Mouse (Mus musculus): ENCODE data around the gene Enpp5. TPM values are rescaled to one million over a fixed set of nuclear protein-coding genes. Genes with fewer than 3 reads are reported as not detected.

Gene Enpp5
- total RNA-seq (2021) = 100 to 1,000 TPM; 105 to 109 TPM

GRCm38 (mm10) chr17:44078631-44079350, at the start of gene Enpp5:
TSS of gene Enpp5 (plus strand) at chr17:44078813.
- intact Hi-C loops (cut with DNase I) = loop anchor here (5.0 kb wide), 1 partner anchor 39 kb away; no protein-coding TSS in a partner anchor
- peak; percentile 89 for DNase-seq

DNA sequence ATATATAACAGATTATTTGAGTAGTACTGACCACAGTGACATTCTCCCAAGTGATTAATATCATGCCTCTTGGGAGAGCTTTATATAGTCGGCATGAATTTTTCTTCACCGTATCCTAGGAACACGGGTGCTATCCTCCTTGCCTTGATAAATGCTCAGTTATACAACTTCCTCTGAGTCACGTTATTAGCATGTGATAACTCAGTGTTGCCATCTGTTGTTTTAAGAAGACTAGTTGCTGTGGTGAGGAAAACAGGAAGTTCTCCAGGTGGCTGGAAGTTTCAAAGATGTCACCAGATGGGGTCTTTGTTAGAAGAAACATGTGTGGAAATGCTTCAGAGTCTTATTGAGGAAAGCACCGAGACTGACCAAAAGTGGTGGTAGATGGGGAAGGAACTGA, 49.0 kb upstream of the Enpp5 start:
- no peak for DNase-seq
- intact Hi-C loops (cut with DNase I) = no loop called here

GRCm38 (mm10) chr17:44030776-44031587, 47.6 kb upstream of the Enpp5 start:
- intact Hi-C loops (cut with DNase I) = no loop called here
- DNase-seq = no peak

DNA sequence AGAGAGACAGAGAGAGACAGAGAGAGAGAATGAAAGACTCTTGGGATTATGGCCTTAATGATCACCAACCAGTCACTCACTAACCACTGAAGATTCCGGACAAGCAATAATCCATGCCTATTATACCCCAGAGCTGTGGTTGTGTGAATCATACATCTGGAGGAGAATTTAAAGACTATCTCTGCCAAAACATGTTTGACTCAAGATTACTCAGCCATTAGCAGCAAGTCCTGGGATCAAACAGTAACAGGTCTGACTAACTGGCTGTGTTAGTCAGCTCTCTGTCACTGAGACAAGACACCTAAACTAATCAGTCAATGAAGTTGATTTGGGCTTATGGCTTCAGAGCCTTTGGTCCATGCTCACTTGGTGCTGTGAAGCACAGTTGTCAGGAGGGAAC, 43.6 kb upstream of the Enpp5 start:
- no peak for DNase-seq
- intact Hi-C loops (cut with DNase I) = loop anchor here (5.0 kb wide), 1 partner anchor 153 kb away; no protein-coding TSS in a partner anchor

DNA sequence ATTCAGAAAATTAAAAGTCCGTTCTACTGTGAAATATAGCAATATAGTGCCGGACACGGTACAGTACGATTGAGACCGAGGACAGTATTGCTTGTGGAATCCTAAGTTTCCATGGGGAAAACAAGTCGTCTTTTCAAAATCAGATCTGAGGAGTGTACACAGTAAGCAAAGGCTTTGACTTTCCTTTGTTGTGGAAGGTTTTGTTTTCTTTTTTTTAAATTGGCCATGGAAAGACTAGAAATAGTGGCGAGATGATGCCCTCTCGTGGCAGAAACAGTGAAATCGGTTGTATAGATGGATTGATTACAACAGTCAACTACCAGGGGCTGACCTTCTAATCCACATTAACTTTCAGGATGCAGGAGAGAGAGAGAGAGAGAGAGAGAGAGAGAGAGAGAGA, 40.0 kb upstream of the Enpp5 start:
- intact Hi-C loops (cut with DNase I) = loop anchor here (5.0 kb wide), 1 partner anchor 156 kb away; no protein-coding TSS in a partner anchor

DNA sequence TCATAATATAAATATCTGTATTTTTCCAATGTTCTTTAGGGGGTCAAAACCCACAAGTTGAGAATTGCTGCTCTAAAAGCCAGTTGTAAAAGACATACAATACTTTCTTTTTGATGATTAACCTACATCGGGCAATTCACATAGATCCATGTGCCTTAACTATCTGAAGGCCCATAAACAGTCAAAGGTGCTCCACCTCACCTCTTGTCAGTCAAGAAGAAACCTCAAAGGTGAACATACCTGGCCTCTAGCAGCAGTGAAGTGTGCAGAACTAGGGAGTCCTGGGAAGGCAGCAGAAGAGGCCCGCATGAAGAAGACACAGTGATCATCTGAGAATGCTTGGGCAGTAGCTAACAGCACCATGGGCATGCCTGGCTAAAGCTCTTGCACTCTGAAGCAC, 38.2 kb upstream of the Enpp5 start:
- intact Hi-C loops (cut with DNase I) = no loop called here
- no peak for DNase-seq

More for the DNA sequence above, 40.0 kb upstream of the Enpp5 start:
- peak; percentile 64 for DNase-seq

DNA sequence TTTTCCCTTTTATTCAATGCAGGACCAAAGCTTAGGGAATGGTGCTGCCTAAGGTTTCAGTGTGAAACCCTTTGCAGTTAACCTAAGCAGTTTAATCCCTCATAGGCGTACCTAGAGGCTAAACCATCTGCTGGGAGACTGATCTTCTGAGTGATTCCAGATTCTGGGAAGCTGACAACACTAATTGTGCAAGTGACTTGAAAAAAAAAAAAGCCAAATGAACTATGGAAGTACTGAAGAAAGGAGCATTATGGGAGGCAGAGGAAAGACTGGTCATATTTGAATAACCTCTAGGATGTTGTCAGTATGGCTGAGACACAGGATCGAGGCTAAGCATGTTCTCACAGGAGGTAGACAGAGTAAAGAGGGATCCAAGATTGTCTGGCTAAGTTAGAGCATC, 36.3 kb upstream of the Enpp5 start:
- DNase-seq = no peak
- intact Hi-C loops (cut with DNase I) = no loop called here

DNA sequence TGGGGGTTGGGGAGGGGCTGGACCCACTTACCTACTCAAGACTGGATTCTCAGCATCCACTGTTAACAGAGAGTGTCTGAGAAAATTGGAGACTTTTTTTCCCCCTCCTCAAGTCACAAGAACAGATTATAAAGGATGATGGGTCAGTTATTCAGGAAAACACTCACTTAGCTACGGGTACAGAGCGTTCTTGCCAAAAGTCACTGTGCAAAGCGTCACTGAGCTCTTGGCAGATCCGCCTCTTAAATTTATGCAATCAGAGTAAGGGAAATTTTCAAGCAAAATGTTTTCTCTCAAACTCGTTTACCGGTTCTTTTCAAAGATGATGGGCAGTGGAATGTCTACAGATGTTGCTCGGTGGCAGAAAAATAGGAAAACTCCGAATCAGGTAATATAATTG, 35.8 kb upstream of the Enpp5 start:
- DNase-seq = no peak
- intact Hi-C loops (cut with DNase I) = no loop called here

DNA sequence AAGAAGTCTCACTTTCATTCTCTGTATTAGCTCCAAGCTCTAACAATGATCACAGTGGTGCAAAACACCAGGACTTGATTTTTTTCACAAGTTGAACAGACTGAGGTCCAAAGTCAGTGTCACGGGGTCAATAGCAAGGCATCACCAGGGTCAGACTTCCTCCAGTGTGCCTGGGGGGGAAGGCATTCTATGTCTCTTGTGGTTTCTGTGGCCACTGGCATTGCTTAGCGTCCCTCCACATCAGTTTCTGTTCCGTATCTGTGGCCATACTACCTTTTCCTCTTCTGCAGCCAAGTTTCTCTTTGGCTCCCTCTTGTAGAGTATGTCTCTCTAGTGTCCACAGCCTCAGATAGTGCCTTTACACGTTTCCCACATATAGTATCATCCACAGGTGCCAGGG, 25.2 kb upstream of the Enpp5 start:
- no peak for DNase-seq
- intact Hi-C loops (cut with DNase I) = no loop called here

GRCm38 (mm10) chr17:44057123-44057522, 21.5 kb upstream of the Enpp5 start:
- intact Hi-C loops (cut with DNase I) = no loop called here

DNA sequence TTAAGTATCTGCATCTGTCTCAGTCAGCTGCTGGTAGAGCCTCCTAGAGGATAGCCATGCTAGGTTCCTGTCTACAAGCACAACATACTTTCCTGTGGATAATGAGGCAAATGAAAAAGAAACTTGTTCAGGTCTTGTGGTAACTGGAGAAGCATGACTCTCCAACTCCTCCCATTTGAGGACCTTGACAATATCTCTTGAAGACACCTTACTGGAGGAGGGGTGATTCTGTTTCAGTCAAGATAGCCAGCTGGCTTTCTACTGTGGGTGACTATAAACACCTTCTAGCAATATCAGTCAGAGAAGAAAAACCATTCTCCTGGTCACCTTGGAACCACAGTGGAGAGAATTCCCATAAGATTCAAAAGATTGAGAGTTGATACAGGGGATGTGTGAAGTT, 20.5 kb upstream of the Enpp5 start:
- no peak for DNase-seq
- intact Hi-C loops (cut with DNase I) = no loop called here

More at GRCm38 (mm10) chr17:44057123-44057522, 21.5 kb upstream of the Enpp5 start:
- no peak for DNase-seq

DNA sequence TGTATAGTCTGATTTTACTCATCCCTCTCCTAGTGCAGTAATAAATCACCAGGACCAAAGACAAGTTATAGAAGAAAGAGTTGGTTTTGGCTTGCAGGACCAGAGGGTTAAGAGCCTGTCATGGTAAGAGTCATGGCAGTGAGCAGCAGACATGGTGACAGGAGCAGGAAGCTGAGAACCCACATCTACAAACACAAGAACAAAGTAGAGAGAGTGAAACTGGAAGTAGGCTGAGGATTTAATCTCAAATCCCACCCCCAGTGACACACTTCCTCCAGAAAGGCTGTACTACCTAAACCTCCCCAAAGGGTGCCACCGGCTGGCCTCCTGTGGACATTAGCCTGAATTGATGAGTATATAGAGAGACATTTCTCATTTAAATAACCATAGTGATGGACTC, 17.8 kb upstream of the Enpp5 start:
- no peak for DNase-seq
- intact Hi-C loops (cut with DNase I) = no loop called here

- intact Hi-C loops (cut with DNase I) = no loop called here
- no peak for DNase-seq
These were observed 17.2 kb upstream of the Enpp5 start for GRCm38 (mm10) chr17:44061289-44061890.

GRCm38 (mm10) chr17:44068876-44069275, 9.7 kb upstream of the Enpp5 start:
- DNase-seq = no peak
- intact Hi-C loops (cut with DNase I) = no loop called here

DNA sequence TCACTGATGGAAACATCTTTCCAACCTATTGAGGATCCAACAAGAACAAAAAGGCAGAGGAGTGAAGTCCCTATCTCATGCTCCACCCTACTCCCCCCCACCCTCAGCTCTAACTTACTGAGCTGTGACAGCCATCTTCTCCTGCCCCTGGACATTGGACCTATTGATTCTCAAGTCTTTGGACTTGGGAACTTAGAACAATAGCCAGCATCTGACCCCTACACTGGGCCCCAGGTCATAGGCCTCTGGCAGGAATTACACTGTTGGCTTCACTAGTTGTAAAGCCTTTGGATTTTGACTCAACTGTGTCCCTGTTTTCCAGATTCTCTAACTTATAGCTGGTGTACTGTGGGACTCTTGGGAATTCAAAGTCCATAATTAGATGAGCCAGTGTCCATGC, 6.9 kb upstream of the Enpp5 start:
- intact Hi-C loops (cut with DNase I) = no loop called here
- DNase-seq = no peak

- intact Hi-C loops (cut with DNase I) = loop anchor here (5.0 kb wide), 1 partner anchor 42 kb away; no protein-coding TSS in a partner anchor
These were observed 3.0 kb upstream of the Enpp5 start for GRCm38 (mm10) chr17:44075601-44076000.

DNA sequence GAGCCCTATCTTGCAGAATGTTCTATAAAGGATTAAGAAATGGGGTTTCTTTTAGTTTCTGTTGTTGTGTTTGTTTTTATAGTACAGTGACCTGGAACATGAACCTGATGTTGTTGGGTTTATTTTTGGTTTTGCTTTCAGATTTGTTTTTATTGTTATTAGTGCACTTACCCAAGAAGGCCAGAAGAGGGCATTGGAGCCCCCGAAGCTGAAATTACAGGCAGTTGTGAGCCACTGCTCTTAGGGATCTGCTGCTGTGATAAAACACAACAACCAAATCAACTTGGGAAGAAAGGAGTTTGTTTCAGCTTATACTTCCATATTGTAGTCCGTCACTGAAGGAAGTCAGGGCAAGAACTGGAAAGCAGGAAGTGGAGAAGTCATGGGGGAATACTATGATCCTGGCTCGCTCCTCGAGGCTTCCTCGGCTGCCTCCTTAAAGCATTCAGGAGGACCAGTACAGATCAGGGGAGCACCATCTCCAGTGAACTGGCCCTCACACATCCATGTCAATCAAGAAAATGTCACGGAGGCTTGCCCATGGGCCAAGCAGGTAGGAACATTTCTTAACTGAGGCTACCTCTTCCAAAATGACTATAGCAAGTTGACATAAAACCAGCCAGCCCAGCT, 2.4 kb upstream of the Enpp5 start:
- DNase-seq = peak; percentile 6
- intact Hi-C loops (cut with DNase I) = loop anchor here (5.0 kb wide), 1 partner anchor 41 kb away; no protein-coding TSS in a partner anchor

More at GRCm38 (mm10) chr17:44075601-44076000, 3.0 kb upstream of the Enpp5 start:
- DNase-seq = no peak

GRCm38 (mm10) chr17:44077146-44077842, 1.3 kb upstream of the Enpp5 start:
- intact Hi-C loops (cut with DNase I) = loop anchor here (5.0 kb wide), 1 partner anchor 40 kb away; no protein-coding TSS in a partner anchor
- no peak for DNase-seq

DNA sequence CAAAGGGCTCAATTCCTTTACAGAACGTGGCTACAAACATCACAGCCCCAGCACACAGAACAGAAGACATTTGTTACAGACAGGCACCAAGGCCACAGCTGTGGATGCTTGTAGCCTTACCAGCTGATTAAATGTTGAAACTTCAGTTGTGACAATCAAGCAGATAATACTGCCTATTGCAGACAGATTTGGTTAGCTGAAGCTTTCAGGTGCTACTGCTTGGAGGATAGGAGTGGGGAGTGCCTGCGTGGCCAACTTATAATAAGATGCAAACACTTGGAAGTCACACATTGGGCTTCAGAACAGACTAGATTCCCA, 811 bp upstream of the Enpp5 start:
- no peak for DNase-seq
- intact Hi-C loops (cut with DNase I) = loop anchor here (5.0 kb wide), 1 partner anchor 39 kb away; no protein-coding TSS in a partner anchor

DNA sequence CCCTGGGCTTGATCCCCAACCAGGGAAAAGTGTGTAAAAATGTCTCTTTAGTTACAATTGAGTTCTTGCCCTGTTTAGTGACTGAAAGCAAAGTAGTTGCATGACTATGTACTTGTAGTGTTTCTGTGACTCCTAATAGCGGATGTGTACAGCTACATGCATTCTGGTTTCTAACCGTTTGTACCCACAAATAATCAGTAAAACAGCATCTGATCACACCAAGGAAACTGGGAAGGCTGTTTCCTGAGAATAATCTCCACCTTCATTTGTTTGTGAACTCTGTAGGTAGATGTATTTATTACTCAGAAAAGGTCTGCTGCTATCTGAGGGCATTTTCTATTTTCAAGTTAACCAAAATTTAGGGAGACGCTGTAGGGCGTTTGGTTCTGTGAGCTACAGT, 4.5 kb downstream of the Enpp5 start:
- no peak for DNase-seq
- intact Hi-C loops (cut with DNase I) = no loop called here

Measured in left cerebral cortex, postnatal 4 days (tissue).